13 mouse cellular contexts compared by ENCODE assay signal in the genomic region with DNA sequence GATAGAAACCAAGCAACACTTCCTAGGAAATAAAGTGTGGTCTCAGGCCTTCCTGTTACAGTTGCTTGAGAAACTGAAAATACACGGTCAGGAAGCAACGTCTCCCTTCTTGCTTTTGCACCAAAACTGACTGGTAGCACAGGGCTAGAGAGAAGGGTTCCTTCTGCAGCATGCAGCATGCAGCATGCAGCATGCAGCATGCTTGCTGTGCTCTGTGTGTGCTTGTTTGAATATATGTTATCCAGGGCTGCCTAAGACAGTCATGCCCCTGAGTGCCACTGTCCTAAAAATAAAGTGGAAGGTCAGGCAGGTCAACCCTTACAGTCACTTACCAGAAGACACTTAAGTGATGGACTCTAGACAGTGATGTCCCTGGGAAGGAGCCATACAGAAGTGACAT. TPM values are rescaled to one million over a fixed set of nuclear protein-coding genes. Genes with fewer than 3 reads are reported as not detected.
DNase-seq lines count a peak whose midpoint lies in the region; ATAC-seq lines count a peak whose summit lies in the region.
"Had no signal": no experiment of that assay in that cellular context is flagged by ENCODE, and none has a peak within 500 bp of the region (broad histone marks: within the 10 kb centered on the region; RNA-seq: fewer than 3 reads in every experiment).

No protein-coding gene starts in this region.

- peak; percentile 19 to 30 for DNase-seq in spleen, postnatal 36 days (ENCODE audit: low spot score in 2 of 2)
- no peak for DNase-seq in spleen, postnatal 4 days (ENCODE audit: low spot score in 2 of 2)
- no peak for DNase-seq in frontal cortex, postnatal 36 days (ENCODE audit: low spot score in 2 of 2)
- DNase-seq in kidney, adult 18-20 months, result no peak
- DNase-seq in layer of hippocampus, adult 11-12 months (ENCODE audit: low spot score), result no peak
- DNase-seq: gastrocnemius, postnatal 10 days; kidney, adult 9 months; layer of hippocampus, postnatal 36 days; lung, adult 18-20 months; spleen, adult 18-20 months had no signal

- ATAC-seq in activated CD4-positive, CD25-positive, alpha-beta regulatory T cell, adult 4 months, result peak; percentile 95
- ATAC-seq in inflammation-experienced regulatory T-cells, adult 6 months, result peak; percentile 88
- ATAC-seq in megakaryocyte-erythroid progenitor cell, adult 5-6 weeks (replicated peaks; ENCODE audit: low FRiP score, low TSS enrichment, poor library complexity, severe bottlenecking), result peak; percentile 62

RNA-seq across cellular contexts. Expression of a gene that starts 17.6 kb away (rescaled TPM):
- 10 to 100 TPM; 24.2 to 29.4 TPM for polyA plus RNA-seq in activated CD4-positive, CD25-positive, alpha-beta regulatory T cell, adult 4 months (2017; shearing (Covaris generic))
- 10 to 100 TPM; 29.4 to 39.1 (median 38.9) TPM for polyA plus RNA-seq in inflammation-experienced regulatory T-cells, adult 6 months (2017; shearing (Covaris generic))
- 18.0 and 26.5 TPM in 2 replicates for total RNA-seq in megakaryocyte-erythroid progenitor cell, adult 5-6 weeks (2014; fragmentation: Nextera tagmentation)
- total RNA-seq in megakaryocyte-erythroid progenitor cell, adult 5-6 weeks (2017), result 46.6 and 125 TPM in 2 replicates

Comparison
In these comparisons a context has a peak if more than half of its experiments do, and no peak if none do; other contexts are left out.
1. DNase-seq: peak in spleen, postnatal 36 days (2 of 2); none in spleen, postnatal 4 days (0 of 2), frontal cortex, postnatal 36 days (0 of 2), kidney, adult 18-20 months (single experiment) and layer of hippocampus, adult 11-12 months (single experiment).
2. Peak in every context shown above with its lines, with median percentiles within 50 percentile points of each other: ATAC-seq.